In genomic region chr12:84784604-84785381, GRCm38 (mm10) we compare ENCODE assay signal across 8 mouse cellular contexts. TPM values are rescaled to one million over a fixed set of nuclear protein-coding genes. Genes with fewer than 3 reads are reported as not detected.
DNase-seq lines count a peak whose midpoint lies in the region; ATAC-seq and TF ChIP-seq lines count a peak whose summit lies in the region.

No protein-coding gene starts in this region.

- WGBS in embryonic facial prominence, embryonic 11.5 days: 36% methylated on average over 25 of the region's 25 CpGs
- WGBS in limb, embryonic 10.5 days: 31% methylated on average over 25 of the region's 25 CpGs
- 35% methylated on average over 25 of the region's 25 CpGs for WGBS in midbrain, embryonic 13.5 days
- WGBS in small intestine, adult 2 months: 14% methylated on average over 25 of the region's 25 CpGs

- DNase-seq in 3134 (ENCODE audit: extremely low read depth, insufficient read length, low spot score): peak; percentile 64
- peak; percentile 91 for DNase-seq in adrenal gland, postnatal 25 days
- peak; percentile 95 for DNase-seq in embryonic facial prominence, embryonic 11.5 days (ENCODE audit: low spot score)
- DNase-seq in heart, adult 18-20 months: peak; percentile 90 to 93
- peak; percentile 85 for DNase-seq in kidney, adult 18-20 months
- DNase-seq in limb, embryonic 10.5 days (ENCODE audit: low spot score): peak; percentile 97

- ATAC-seq in embryonic facial prominence, embryonic 11.5 days (replicated peaks; ENCODE audit: insufficient number of reproducible peaks, low FRiP score, low TSS enrichment, low read depth): peak; percentile 76
- ATAC-seq in midbrain, embryonic 13.5 days: peak; percentile 83

- peak overlapping the region; percentile 15; the same call in 1 of the 2 replicates for H3K9ac ChIP-seq in embryonic facial prominence, embryonic 11.5 days (replicated peaks; ENCODE audit: low read length)
- no peak overlapping the region for H3K9ac ChIP-seq in midbrain, embryonic 13.5 days (replicated peaks)

- peaks cover 2% of the 10 kb centered on the region; the same call in 1 of the 2 replicates for H3K4me1 ChIP-seq in embryonic facial prominence, embryonic 11.5 days (ENCODE audit: control insufficient read depth, insufficient read depth, low read length)
- H3K4me1 ChIP-seq in limb, embryonic 10.5 days: peaks cover 8% of the 10 kb centered on the region
- H3K4me1 ChIP-seq in midbrain, embryonic 13.5 days (replicated peaks): peaks cover 7% of the 10 kb centered on the region
- H3K4me1 ChIP-seq in small intestine, adult 2 months (ENCODE audit: control insufficient read depth, insufficient read depth, insufficient read length, low read length): peaks cover 12% of the 10 kb centered on the region

- 0 out of 2 replicates have a peak overlapping the region, but pooled peaks have one; percentile 24 for H3K4me2 ChIP-seq in embryonic facial prominence, embryonic 11.5 days (ENCODE audit: low read depth, low read length)
- H3K4me2 ChIP-seq in midbrain, embryonic 13.5 days (replicated peaks): 0 out of 2 replicates have a peak overlapping the region, but pooled peaks have one; percentile 19

- H3K9me3 ChIP-seq in embryonic facial prominence, embryonic 11.5 days (replicated peaks; ENCODE audit: control insufficient read depth, low read length): no peaks in the 10 kb centered on the region
- no peaks in the 10 kb centered on the region for H3K9me3 ChIP-seq in limb, embryonic 10.5 days (replicated peaks)
- no peaks in the 10 kb centered on the region for H3K9me3 ChIP-seq in midbrain, embryonic 13.5 days

- no peaks in the 10 kb centered on the region for H3K27me3 ChIP-seq in embryonic facial prominence, embryonic 11.5 days (ENCODE audit: control insufficient read depth, insufficient read depth, low read length)
- no peaks in the 10 kb centered on the region for H3K27me3 ChIP-seq in limb, embryonic 10.5 days (ENCODE audit: low read depth, poor library complexity, severe bottlenecking)
- H3K27me3 ChIP-seq in midbrain, embryonic 13.5 days: 0 out of 2 replicates have a peak, but pooled peaks cover 5% of the 10 kb centered on the region
- H3K27me3 ChIP-seq in small intestine, adult 2 months (ENCODE audit: control insufficient read depth, insufficient read depth, low read length): no peaks in the 10 kb centered on the region

- no peak for TF ChIP-seq POLR2A in small intestine, adult 2 months (IDR thresholded peaks at IDR 0.05; ENCODE audit: low read depth, low read length)

- TF ChIP-seq CTCF in small intestine, adult 2 months (IDR thresholded peaks at IDR 0.05; ENCODE audit: extremely low read depth, insufficient read length, insufficient replicate concordance, low read depth, low read length): peak; percentile 94

- H3K4me3 ChIP-seq in embryonic facial prominence, embryonic 11.5 days (ENCODE audit: low read depth, low read length): 0 out of 2 replicates have a peak overlapping the region, but pooled peaks have one; percentile 9
- H3K4me3 ChIP-seq in limb, embryonic 10.5 days: peak overlapping the region; percentile 26; the same call in 1 of the 2 replicates
- H3K4me3 ChIP-seq in midbrain, embryonic 13.5 days (replicated peaks): no peak overlapping the region
- H3K4me3 ChIP-seq in small intestine, adult 2 months (ENCODE audit: low read depth, low read length): peak overlapping the region; percentile 45

- no peak overlapping the region for H3K27ac ChIP-seq in embryonic facial prominence, embryonic 11.5 days (replicated peaks; ENCODE audit: low read depth, low read length)
- H3K27ac ChIP-seq in limb, embryonic 10.5 days: no peak overlapping the region; the same call in 1 of the 2 replicates
- H3K27ac ChIP-seq in midbrain, embryonic 13.5 days: no peak overlapping the region
- H3K27ac ChIP-seq in small intestine, adult 2 months (ENCODE audit: insufficient read depth, low read depth, low read length): peak overlapping the region; percentile 34; the same call in 1 of the 2 replicates

- H3K36me3 ChIP-seq in embryonic facial prominence, embryonic 11.5 days (replicated peaks; ENCODE audit: control insufficient read depth, insufficient read depth, low read depth, low read length): no peaks in the 10 kb centered on the region
- H3K36me3 ChIP-seq in limb, embryonic 10.5 days: no peaks in the 10 kb centered on the region
- no peaks in the 10 kb centered on the region for H3K36me3 ChIP-seq in midbrain, embryonic 13.5 days
- no peaks in the 10 kb centered on the region for H3K36me3 ChIP-seq in small intestine, adult 2 months (ENCODE audit: control insufficient read depth, insufficient read depth, low read length)

RNA-seq across cellular contexts. Expression of gene Isca2, which starts 11.7 kb away (rescaled TPM):
- 67.6 and 83.1 TPM in 2 replicates for total RNA-seq in adrenal gland, postnatal 25 days (2021)
- 128 and 136 TPM in 2 replicates for polyA plus RNA-seq in embryonic facial prominence, embryonic 11.5 days (2014; fragmentation: Nextera tagmentation; extraction: Ambion mirVana)
- total RNA-seq in heart, adult 18-20 months (2021): 10 to 100 TPM; 88.4 to 92.6 TPM
- 118 and 137 TPM in 2 replicates for polyA plus RNA-seq in limb, embryonic 10.5 days (2016; fragmentation: Nextera tagmentation; extraction: Ambion mirVana)
- polyA plus RNA-seq in midbrain, embryonic 13.5 days (2015; fragmentation: Nextera tagmentation; extraction: Ambion mirVana): 160 and 167 TPM in 2 replicates
- 16.2 and 19.9 TPM in 2 replicates for polyA plus RNA-seq in small intestine, adult 2 months (2012; rRNA removed)

RNA-seq across cellular contexts. Expression of gene Npc2, which starts 11.8 kb away (rescaled TPM):
- total RNA-seq in adrenal gland, postnatal 25 days (2021): 68.1 and 74.3 TPM in 2 replicates
- polyA plus RNA-seq in embryonic facial prominence, embryonic 11.5 days (2014; fragmentation: Nextera tagmentation; extraction: Ambion mirVana): 72.6 and 73.9 TPM in 2 replicates
- total RNA-seq in heart, adult 18-20 months (2021): 10 to 100 TPM; 29.6 to 35.3 TPM
- polyA plus RNA-seq in limb, embryonic 10.5 days (2016; fragmentation: Nextera tagmentation; extraction: Ambion mirVana): 55.9 and 62.5 TPM in 2 replicates
- 78.8 and 87.8 TPM in 2 replicates for polyA plus RNA-seq in midbrain, embryonic 13.5 days (2015; fragmentation: Nextera tagmentation; extraction: Ambion mirVana)
- 32.5 and 89.0 TPM in 2 replicates for polyA plus RNA-seq in small intestine, adult 2 months (2012; rRNA removed)
